In genomic region chr11:22964401-22964800, GRCm38 (mm10) we compare ENCODE assay signal across 20 mouse cellular contexts. TPM values are rescaled to one million over a fixed set of nuclear protein-coding genes. Genes with fewer than 3 reads are reported as not detected.
"Had no signal": no experiment of that assay in that cellular context is flagged by ENCODE, and none has a peak within 500 bp of the region (broad histone marks: within the 10 kb centered on the region; RNA-seq: fewer than 3 reads in every experiment).

No protein-coding gene starts in this region.

- DNase-seq: kidney, adult 18-20 months; kidney, postnatal 25 days; lung, embryonic 14.5 days; lung, postnatal 4 days; midbrain, embryonic 14.5 days; right cerebral cortex, adult 18-20 months; right cerebral cortex, postnatal 14 days; right cerebral cortex, postnatal 4 days; thymus, adult 2 months; thymus, postnatal 14 days; thymus, postnatal 4 days had no signal

- H3K4me2 ChIP-seq: intestine, embryonic 15.5 days; lung, embryonic 14.5 days; midbrain, embryonic 11.5 days; neural tube, embryonic 12.5 days; neural tube, embryonic 15.5 days had no signal

- H3K36me3 ChIP-seq: neural tube, embryonic 15.5 days had no signal

- H3K9me3 ChIP-seq: intestine, embryonic 15.5 days; neural tube, embryonic 15.5 days had no signal

- H3K4me3 ChIP-seq: intestine, embryonic 15.5 days; neural tube, embryonic 12.5 days; neural tube, embryonic 15.5 days had no signal

- ATAC-seq: intestine, embryonic 15.5 days; lung, postnatal 0 days had no signal

- H3K27ac ChIP-seq: intestine, embryonic 15.5 days; kidney, postnatal 0 days; liver, embryonic 14.5 days; neural tube, embryonic 12.5 days; neural tube, embryonic 15.5 days; stomach, postnatal 0 days had no signal

- H3K4me1 ChIP-seq: intestine, embryonic 15.5 days; neural tube, embryonic 12.5 days; neural tube, embryonic 15.5 days had no signal

- H3K9ac ChIP-seq: intestine, embryonic 15.5 days; liver, embryonic 14.5 days; lung, embryonic 14.5 days; neural tube, embryonic 12.5 days; neural tube, embryonic 15.5 days had no signal

- H3K27me3 ChIP-seq: intestine, embryonic 15.5 days; neural tube, embryonic 12.5 days; neural tube, embryonic 15.5 days had no signal

RNA-seq across cellular contexts. Expression of gene Gm28048, which starts 17.5 kb away (rescaled TPM):
- total RNA-seq: midbrain, postnatal 0 days had no signal
- polyA plus RNA-seq: thymus, adult 2 months had no signal
